Mouse (Mus musculus): Measurements from ENCODE around the gene 4930442H23Rik.
"Not testable (repeated sequence)": the region's sequence is repeated elsewhere in the genome, so short reads cannot be mapped to it uniquely, and the experiment has no call there.

The 4930442H23Rik gene

DNA sequence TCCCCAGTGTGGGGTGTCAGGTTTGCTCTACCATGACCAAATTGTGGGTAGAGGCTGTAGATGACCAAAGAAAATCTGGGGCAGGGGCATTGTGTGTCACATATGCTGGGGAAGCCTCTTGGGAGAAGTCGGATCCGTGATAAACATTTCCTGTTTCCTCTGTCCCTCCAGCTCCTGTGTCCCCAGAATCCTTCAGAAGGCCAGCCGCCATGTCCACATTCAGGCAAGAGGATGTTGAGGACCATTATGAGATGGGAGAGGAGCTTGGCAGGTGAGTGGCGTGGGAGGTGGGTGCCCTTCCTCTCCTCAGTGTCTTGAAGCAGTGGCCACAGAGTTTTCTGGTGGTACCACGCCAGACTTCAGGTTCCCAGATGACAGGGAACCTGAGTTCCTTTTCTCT lies at the start of gene 4930442H23Rik:
4930442H23Rik (minus strand) TSS at position 45 of the 400 bp plus-strand sequence.
- DNase-seq, result peak; percentile 47

- no peak for DNase-seq
Measured at GRCm38 (mm10) chr10:81233226-81233585, 49.6 kb upstream of the 4930442H23Rik start.

DNA sequence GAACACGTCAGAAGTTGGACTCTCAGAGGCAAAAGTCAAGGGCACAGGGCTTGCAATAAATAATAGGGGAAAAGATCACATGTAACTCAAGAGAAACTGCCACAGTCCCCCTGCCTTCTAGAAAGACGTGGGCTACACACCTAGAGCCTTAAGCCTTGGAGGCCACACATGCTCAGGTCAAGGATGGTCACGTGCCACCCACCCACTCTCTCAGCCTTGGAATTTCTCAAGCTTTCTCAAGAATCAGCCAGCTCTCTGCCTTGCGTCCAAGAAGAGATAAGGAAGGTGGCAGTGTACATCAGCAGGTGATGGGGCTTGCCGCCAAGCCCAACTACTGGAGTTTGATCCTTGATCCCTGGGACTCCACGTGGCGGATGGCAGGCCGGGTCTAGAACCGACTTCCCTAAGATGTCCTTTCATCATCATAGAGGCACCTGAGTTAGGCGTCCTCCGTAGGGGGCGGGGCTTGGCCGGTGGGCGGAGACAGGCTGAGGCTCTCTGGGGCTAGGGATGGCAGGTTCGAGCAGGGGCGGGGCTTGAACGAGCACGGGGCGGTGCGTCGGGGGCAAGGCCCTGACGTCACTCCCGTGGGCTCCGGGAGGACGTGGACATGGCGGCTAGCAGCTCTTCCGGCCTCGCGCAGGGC lies 49.1 kb upstream of the 4930442H23Rik start, which contains the start of gene Zfr2:
Zfr2 (plus strand) TSS at position 576 of the 646 bp plus-strand sequence.
- peak; percentile 96 for DNase-seq

DNA sequence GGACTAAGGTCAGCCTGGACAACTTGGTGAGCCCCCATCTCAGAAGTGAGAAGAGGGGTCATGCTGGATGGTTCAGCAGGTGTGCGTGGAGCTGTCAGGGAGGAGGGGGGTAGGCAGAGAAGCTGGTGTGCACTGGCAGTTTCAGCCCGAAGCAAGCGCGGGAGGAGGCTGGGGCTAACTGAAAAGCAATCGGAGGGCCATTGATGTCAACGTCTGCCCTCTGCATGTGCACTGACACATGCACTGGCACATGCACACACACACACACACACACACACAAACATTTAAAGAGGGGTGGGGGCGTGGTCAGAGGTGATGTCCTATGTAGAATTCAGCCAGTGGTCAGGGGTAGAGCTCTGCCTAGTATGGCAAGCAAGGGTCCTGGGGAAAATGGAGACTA lies 47.8 kb upstream of the 4930442H23Rik start:
- no peak for DNase-seq

- peak; percentile 89 for DNase-seq
Measured at GRCm38 (mm10) chr10:81230438-81231332, 47.0 kb upstream of the 4930442H23Rik start, which contains the start of gene Atcay. TSS of gene Atcay (minus strand) at chr10:81230833.

DNA sequence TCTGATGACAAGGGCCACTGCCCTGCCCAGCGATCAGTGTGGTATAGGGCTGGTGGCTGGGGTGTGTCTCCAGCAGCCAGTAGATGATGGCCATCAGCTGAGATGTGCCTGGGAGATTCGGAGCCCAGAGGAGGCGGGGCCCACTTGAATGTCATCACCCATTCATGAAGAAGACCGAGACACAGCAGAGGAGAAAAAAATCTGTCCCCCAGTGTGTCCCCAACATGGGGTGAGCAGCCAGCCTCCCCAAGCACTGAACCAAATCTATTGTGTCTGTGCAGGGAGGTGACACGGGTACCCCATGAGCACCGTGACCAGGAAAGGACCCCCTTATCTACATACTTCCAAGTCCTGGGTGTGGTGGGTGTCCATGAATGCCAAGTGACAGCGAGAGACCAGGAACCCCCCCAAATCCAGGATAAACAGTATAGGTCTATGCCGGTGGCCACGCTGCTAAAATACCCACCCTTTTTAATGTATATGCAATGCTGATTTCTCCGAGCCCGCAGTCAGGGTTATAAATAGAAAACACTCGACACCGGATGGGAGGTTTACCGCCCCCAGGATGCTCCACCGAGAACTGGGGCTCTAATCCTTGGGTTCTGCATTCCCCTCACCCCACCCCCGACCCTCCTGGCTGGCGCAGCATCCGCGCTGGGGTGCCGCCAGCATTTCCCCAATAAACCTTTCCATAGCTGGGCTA lies 46.2 kb upstream of the 4930442H23Rik start:
- peak; percentile 68 for DNase-seq

GRCm38 (mm10) chr10:81223731-81224130 lies 40.1 kb upstream of the 4930442H23Rik start:
- not testable (repeated sequence) for DNase-seq

DNA sequence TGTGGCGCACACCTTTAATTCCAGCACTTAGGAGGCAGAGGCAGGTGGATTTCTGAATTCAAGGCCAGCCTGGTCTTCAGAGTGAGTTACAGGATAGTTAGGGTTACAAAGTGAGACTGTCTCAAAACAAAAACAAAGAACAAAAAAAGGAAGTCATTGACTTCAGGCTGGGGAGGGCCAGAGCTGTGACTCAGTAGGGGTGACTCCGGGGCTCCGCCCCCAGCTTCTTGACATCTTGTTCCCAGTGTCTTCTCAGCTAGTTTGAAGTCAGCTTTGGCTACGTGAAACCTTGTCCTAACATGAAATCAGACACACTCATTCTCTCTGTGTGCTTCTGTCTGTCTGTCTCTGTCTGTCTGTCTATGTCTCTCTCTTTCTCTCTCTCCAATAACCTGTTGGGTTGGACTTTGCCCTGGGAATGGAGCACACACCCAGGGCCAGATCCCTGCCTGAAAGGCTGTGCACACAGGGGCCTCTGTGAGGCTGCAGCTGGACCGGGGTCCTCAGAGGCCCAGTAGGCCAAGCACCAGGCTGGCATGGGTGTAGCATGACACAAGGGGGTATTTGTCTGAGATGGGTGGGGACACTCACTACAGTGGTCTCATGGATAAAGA lies 37.9 kb upstream of the 4930442H23Rik start:
- no peak for DNase-seq

GRCm38 (mm10) chr10:81217964-81218363 lies 34.3 kb upstream of the 4930442H23Rik start:
- peak; percentile 81 for DNase-seq

DNA sequence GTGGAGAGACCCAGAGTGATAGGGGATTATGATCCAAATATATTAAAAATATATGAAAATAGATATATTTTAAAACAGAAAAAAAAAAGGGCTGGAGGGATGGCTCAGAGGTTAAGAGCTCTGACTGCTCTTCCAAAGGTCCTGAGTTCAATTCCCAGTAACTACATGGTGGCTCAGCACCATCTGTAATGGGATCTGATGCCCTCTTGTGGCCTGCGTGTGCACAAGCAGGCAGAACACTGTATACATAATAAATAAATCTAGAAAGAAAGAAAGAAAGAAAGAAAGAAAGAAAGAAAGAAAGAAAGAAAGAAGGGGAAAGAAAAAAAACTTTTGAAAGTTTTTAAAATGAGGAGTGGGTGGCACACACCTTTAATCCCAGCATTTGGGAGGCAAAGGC lies 33.6 kb upstream of the 4930442H23Rik start:
- DNase-seq, result not testable (repeated sequence)

DNA sequence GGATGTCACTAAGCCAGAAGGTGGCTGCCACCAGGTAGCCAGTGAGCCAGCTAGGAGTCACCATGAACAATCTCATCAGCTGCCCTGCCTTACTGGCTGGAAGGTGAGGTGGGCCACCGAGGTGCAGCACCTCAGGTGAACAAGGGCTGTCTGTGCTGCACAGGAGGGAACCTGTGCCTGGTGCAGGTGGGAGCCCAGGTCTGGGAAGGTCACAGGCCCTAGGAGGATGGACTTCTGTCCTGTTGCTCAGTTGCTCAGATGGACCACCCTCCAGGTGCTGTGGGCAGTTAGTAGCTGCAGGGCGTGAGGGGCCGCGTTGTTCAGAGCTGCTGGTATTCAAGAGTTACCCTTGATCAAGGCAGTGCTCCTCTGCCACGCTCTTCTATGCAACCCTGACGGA lies 33.2 kb upstream of the 4930442H23Rik start:
- DNase-seq, result no peak

- DNase-seq, result no peak
Measured at GRCm38 (mm10) chr10:81216260-81216659, 32.6 kb upstream of the 4930442H23Rik start.

DNA sequence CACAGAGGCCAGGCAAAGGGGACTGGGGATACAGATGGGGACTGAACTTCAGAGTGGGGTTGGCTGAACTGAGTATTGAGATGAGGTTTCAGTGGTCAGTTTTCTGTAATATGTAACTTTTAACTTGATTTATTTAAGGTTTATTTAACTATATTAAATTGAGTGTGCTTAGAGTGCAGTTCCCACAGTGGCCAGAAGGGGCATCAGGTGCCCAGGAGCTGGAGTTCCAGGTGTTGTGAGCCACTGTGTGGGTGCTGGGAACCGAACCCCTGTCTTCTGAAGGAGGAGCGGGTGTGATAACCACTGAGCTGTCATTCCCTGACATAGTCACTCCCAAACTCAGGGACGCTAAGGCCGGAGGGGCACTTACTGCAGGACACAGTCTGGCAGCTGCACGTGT lies 26.5 kb upstream of the 4930442H23Rik start:
- no peak for DNase-seq

GRCm38 (mm10) chr10:81204137-81204536 lies 20.5 kb upstream of the 4930442H23Rik start:
- no peak for DNase-seq

DNA sequence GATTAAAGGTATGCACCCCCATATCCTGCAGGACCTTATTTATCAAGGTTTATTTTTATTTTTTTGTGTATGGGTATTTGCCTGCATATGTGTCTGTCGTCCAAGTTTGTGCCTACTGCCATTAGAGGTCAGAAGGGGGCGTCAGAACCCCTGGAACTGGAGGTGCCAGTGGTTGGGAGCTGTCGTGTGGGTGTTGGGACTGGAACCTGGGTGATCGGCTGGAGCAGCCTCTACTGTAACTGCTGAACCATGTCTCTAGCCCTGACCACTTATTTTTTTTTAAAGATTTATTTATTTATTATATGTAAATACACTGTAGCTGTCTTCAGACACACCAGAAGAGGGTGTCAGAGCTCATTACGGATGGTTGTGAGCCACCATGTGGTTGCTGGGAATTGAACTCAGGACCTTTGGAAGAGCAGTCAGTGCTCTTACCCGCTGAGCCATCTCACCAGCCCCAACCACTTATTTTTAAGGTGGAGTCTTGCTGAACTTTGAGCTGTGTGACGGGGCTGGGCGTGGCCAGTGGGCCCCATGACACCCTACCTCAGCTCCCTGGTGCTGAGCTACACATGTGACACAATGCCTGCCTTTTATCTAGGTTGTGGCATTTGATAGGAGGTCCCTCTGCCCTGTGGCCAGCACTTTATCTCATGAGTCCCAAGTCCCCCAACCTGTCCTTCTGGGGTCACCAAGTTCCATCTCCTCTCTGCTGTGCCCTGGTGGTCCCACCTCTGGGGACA lies 19.5 kb upstream of the 4930442H23Rik start:
- DNase-seq, result no peak

DNA sequence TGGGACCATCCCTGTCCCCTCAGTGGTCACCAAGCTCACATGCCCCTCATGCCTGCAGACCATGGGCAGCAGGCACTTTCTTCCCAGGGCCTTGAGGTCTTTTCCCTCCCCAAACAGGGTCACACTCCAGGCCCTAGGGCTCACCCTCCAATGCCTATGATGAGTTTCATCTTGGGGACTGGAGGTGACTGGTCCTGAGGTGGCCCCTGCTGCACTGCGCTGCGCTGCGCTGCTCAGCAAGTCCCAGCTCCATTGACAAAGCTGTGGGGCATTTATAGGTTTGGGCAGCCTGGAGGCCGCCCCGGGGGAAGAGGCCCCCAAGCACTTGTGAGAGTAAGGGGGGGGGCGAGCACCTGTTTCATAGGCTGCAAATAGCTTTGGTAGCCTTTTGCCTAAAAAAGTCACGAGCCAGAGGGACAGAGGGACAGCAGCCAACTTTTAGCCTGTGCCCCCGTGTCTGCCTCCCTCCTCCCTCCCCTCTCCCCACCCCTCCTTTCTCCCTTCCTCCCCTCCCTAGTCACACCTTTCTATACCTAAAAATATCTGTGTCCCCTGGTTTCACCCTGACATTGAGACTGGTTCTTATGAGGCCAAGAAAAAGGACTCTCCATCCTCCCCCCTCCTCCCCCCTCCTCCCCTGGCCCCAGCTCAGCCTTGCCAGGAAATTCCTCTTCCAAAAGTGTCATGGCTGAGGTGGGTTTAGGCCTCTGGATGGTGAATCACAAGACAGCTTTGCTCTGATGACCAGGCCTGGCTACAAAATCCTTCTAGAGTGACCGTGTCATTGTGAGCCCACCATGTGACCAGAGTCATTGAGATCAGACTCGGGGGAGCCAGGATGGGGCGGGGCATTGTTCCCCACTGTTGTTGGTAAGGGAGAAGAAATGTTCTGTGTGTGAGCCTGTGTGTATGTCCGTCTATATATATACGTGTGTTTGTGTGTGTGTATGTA lies 18.4 kb upstream of the 4930442H23Rik start, which contains the start of gene Nmrk2:
Nmrk2 (minus strand) TSS at position 245 of the 952 bp plus-strand sequence.
- DNase-seq, result no peak

GRCm38 (mm10) chr10:81200605-81201287 lies 17.1 kb upstream of the 4930442H23Rik start:
- no peak for DNase-seq

DNA sequence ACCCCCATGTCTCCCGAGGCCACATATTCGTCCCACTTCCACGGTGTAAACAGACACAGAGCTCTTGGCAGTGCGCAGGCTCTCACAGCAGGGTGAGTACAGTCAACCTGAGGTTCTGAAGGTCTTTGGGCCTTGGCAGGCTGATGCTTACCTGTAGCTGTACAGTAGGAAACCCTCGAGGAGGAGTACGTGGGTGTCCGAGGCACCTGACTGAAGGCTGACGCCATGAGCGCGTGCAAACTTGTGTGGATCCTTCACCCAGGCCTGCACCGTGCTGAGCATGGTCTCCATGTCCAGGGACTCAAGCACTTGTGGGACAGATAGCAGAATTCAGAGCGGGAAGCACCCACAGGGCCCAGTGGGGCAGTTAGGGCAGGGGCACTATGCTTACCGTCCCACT lies 16.5 kb upstream of the 4930442H23Rik start:
- DNase-seq, result no peak

- DNase-seq, result no peak
Measured at GRCm38 (mm10) chr10:81198990-81199389, 15.3 kb upstream of the 4930442H23Rik start.

- peak; percentile 85 for DNase-seq
Measured at GRCm38 (mm10) chr10:81198230-81198629, 14.6 kb upstream of the 4930442H23Rik start.
